Mouse (Mus musculus) mouse trophoblast stem cell (cell line): Measurements from ENCODE around the gene S100a1.

Experiments
- in situ Hi-C, 2 experiments: fragments of 300-500 bp; cut with MseI, MboI; formaldehyde crosslinking; loops; 2 replicates in 1 of 2; 3 replicates in 1 of 2; pipeline ENCODE4 v1.15.1; 2025

Gene S100a1

GRCm38 (mm10) chr3:90512948-90513642, 1.1 kb downstream of the S100a1 start:
- in situ Hi-C loops = loop anchor here in 1 of 2 experiments (10.0 kb wide), 1 partner anchor 112 kb away; no protein-coding TSS in a partner anchor

GRCm38 (mm10) chr3:90512276-90512675, 1.9 kb downstream of the S100a1 start:
- in situ Hi-C loops = loop anchor here in 1 of 2 experiments (10.0 kb wide), 1 partner anchor 113 kb away; no protein-coding TSS in a partner anchor

- in situ Hi-C loops = loop anchor here in 1 of 2 experiments (10.0 kb wide), 1 partner anchor 115 kb away; no protein-coding TSS in a partner anchor
Measured at GRCm38 (mm10) chr3:90509747-90510123, 4.5 kb downstream of the S100a1 start.

- in situ Hi-C loops = no loop called here
Measured at GRCm38 (mm10) chr3:90508950-90509746, 5.0 kb downstream of the S100a1 start, which contains the start of gene Chtop. Gene Chtop, minus strand, starts transcription at chr3:90509498.

GRCm38 (mm10) chr3:90508287-90508949, 5.8 kb downstream of the S100a1 start:
- in situ Hi-C loops = no loop called here

GRCm38 (mm10) chr3:90506362-90506761, 7.8 kb downstream of the S100a1 start:
- in situ Hi-C loops = no loop called here

GRCm38 (mm10) chr3:90505216-90505615, 9.0 kb downstream of the S100a1 start:
- in situ Hi-C loops = no loop called here

DNA sequence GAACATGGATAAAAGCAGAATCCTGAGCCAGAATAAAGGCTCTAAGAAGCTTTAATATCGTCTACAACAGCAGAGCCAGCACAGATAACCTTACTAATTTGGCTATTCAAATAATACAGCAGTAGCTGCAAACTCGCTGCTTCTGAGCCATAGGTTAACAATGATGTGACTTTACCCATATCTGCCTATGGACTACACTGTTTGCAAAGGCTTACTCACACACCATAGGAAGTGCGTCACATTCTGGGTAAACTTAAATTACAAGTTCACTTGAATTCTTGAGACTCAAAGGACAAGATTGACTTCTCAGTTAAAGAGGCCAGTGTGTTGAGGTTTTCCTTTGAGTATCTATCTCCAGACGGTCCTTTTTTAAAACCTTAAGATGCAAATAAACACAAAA, 10.7 kb downstream of the S100a1 start:
- in situ Hi-C loops = no loop called here

DNA sequence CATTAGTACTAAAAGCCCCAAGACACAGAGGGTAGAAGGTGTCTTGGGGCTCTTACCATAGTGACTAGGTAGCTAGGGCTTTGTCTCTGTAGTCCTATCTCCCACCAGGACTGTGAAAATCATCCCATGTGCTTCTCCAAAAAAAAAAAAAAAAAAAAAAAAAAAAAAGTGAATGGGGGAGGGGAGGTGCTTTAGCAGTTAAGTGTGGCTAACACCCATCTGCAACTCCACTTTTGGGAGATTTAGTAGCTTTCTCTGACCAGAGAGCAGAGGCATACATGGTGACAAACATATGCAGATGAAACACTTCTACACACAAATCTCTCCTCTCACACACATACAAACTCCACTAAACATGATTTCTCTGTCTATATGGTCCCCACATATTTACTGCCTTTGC, 16.6 kb downstream of the S100a1 start:
- in situ Hi-C loops = no loop called here

DNA sequence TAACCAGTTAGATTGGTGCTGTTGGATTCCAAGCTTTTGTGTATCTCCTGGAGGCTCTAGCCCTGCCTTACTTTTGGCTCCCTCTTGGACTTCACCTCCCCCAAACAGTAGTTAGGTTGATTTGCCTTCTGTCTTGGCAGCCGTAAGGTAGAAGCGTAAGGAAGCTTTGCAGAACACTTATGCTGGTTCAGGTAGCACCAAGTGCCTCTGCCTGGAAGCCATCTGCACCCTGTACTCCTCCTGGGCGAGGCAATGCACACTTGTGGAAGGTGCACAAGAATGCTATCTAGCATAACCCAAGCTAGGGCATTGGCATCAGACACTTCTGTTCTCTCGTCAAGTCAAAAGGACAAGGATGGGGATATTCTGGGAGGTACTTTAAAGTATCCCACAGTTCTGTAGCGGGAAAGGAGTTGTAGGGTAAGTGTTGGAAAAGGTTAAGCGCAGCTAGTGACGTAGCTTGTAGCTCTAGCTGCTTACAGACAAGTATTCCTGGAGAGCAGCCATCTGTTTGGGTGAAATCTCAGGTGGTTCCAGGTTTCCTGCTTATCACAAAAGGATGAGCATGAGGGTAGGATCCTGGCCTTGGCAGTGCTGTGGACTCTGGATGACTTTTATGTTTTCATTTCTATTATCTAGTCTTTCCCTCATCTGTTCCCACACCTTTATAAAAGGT, 18.2 kb downstream of the S100a1 start:
- in situ Hi-C loops = no loop called here

DNA sequence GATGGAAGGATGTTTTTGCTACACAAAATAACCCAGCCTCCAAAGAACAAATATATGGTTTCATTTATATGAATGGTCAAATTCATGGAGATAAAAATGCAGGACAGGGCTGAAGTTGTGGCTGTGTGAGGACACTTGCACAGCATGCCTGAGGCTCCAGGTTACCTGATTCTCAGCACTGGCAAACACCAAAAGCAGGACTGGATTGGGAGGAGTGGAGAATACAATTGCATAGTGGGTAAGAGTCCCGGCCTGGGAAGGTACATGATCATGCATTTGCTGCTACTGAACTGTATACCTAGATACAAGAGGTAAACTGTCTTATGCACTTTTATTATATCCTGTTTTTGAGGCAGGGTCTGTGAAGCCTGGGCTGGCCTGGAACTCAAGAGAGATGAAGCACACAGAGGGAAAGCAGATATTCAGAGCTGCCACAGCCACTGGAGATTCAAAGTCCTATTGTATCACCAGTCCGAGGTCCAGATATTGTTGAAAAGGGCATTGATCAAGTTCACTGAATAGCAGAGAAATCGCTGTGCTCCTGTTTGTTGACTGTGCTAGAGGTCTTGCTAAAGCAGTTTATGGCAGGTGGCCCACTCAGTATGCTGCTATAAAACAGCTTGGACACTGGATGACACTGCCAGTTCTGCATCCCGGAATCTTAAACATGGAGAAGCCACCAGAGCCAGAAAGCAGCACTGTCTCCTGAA, 20.2 kb downstream of the S100a1 start:
- in situ Hi-C loops = no loop called here

DNA sequence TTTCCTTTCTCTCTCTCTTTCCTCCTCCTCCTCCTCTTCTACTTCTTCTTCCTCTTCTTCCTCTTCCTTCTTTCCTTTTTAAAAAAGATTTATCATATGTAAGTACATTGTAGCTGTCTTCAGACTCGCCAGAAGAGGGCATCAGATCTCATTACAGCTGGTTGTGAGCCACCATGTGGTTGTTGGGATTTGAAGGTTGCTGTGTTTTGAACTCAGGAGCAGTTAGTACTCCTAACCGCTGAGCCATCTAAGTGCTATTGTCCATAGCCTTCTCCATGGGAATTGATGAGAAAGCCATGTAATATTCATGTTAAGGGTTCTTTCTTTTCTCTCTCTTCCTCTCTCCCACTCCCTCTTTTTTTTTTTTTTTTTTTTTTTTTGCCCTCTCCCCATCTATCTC, 22.8 kb downstream of the S100a1 start:
- in situ Hi-C loops = no loop called here

- in situ Hi-C loops = no loop called here
Measured at GRCm38 (mm10) chr3:90490696-90491256, 23.4 kb downstream of the S100a1 start, which contains the start of gene Snapin. Gene Snapin, minus strand, starts transcription at chr3:90491033.

DNA sequence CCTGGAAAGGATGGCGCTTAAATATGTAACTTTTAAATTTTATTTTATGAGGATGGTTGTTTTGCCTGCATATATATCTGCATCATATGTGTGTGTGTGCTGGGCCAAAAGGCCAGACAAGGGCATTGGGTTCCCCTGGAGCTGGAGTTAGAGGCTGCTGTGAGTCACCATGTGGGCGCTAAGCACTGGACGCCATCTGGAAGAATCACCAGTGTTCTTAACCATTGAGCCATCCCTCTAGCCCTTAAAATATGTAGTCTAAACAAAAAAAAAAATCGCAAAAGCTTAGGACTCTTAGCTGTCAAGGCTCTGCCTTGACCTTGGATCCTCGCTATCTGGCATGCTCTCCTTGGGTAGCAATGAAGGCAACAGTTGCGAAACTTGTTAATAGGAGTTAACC, 25.6 kb downstream of the S100a1 start:
- in situ Hi-C loops = no loop called here

- in situ Hi-C loops = no loop called here
Measured at GRCm38 (mm10) chr3:90486998-90487397, 27.2 kb downstream of the S100a1 start.

DNA sequence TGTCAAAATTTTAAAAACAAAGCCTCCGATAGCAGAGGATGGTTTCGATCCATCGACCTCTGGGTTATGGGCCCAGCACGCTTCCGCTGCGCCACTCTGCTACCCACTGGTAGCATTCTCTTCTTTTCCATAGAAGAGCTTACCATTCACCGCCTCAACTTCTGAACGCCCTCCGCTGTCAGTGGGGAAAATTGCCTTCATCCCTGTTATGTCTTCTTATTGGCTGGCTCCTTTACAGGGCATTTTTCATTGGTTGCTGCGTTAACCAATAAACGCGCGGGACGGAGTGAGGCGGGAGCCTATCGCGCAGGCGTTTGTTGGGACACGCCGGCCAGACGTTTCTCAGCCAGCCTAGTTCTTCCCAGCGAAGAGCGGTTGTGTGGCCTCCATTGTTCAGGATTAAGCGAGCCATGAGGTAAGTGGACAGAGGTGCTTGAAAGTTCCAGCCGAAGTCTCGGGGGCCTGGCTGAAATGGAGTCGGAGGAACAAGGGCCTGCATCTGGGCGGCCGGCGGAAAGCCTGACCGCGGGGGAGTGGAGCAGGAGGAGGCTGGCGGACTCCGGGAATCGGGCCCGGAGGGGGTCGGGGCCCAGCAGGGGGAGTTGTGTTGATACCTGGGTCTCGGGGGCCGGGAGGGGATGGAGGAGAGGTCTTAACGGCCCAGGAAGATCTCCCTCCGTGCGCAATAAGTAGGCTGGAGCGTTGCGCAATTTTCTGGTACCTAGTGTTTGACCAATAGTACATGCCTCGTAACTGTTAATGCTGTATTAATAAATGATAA, 38.2 kb downstream of the S100a1 start, which contains the start of gene Ilf2:
Gene Ilf2 (plus strand): TSS at position 296 of the 781 bp plus-strand sequence.
- in situ Hi-C loops = no loop called here

DNA sequence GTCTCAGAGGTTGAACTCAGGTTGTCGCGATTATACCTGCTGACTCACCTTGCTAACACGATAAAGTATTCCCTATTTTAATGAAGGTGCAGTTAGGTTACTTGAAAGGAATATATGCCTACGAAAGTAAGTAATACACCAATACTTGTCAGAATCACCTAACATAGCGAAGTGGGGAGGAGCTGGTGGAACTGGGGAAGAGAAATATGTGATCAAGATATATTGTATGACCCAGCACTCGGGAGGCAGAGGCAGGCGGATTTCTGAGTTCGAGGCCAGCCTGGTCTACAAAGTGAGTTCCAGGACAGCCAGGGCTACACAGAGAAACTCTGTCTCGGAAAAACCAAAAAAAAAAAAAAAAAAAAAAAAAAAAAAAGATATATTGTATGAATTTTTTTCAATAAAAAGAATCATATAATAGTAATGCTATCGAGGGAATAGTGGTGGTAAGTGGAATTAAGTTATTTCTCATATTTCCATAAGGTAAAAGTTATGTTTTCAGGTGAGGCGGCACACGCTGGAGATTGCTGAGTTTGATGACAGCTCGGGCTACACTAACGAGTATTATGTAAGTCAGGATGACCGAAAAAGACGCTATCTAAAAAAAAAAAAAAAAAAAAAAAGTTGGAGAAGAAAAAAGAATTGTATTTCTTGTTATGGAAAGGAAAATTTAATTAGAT, 38.9 kb downstream of the S100a1 start:
- in situ Hi-C loops = no loop called here

DNA sequence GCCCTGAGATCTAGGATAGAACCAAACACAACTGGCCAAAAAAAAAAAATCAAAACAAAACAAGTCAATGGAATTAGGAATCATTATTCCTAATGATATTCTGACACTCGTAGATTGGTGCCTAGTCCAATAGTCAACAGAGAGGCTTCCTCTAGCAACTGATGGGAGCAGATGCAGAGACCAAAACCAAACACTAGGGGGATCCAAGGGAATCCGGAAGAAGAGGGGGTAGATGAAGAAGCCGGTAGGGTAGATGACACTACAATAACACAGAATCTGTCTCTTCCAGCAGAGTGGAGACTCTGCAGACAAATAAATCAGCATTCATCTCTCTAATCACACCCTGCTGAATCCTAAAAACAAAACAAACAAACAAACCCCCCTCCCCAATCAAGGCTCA, 42.0 kb downstream of the S100a1 start:
- in situ Hi-C loops = no loop called here
